Mouse (Mus musculus) embryonic facial prominence, embryonic 13.5 days (tissue): ENCODE measurements around the gene Bbof1. TPM values are rescaled to one million over a fixed set of nuclear protein-coding genes. Genes with fewer than 3 reads are reported as not detected.

Experiments
- ATAC-seq: fragments of 200-750 bp; cut with Nextera tagmentation; 2 replicates; pipeline ENCODE4 v1.8.0; 2017; ENCODE audit warnings: low read depth; ENCODE audit not compliant: insufficient number of reproducible peaks, insufficient read depth, low FRiP score, low TSS enrichment
- H3K27ac ChIP-seq: fragments of 300-500 bp; sonication (generic); 2 replicates; pipeline ENCODE4 v1.5.1; 2015; ENCODE audit warnings: moderate library complexity, mild to moderate bottlenecking, inconsistent platforms
- H3K27me3 ChIP-seq: fragments of 300-500 bp; sonication (generic); 2 replicates; pipeline ENCODE4 v1.6.1; 2015; ENCODE audit warnings: mild to moderate bottlenecking, inconsistent platforms
- H3K36me3 ChIP-seq: fragments of 300-500 bp; sonication (generic); 2 replicates; pipeline ENCODE4 v1.6.1; 2015; ENCODE audit warnings: mild to moderate bottlenecking, inconsistent platforms
- H3K4me1 ChIP-seq: fragments of 300-500 bp; sonication (generic); 2 replicates; pipeline ENCODE4 v1.6.1; 2015; ENCODE audit warnings: inconsistent platforms
- H3K4me2 ChIP-seq: fragments of 300-500 bp; sonication (generic); 2 replicates; pipeline ENCODE4 v1.6.1; 2015; ENCODE audit warnings: moderate library complexity, mild to moderate bottlenecking, inconsistent platforms
- H3K4me3 ChIP-seq: fragments of 300-500 bp; sonication (generic); 2 replicates; pipeline ENCODE4 v1.5.1; 2015; ENCODE audit warnings: mild to moderate bottlenecking, inconsistent platforms
- H3K9ac ChIP-seq: fragments of 300-500 bp; sonication (generic); 2 replicates; pipeline ENCODE4 v1.6.1; 2015; ENCODE audit warnings: mild to moderate bottlenecking, inconsistent platforms
- H3K9me3 ChIP-seq: fragments of 300-500 bp; sonication (generic); 2 replicates; pipeline ENCODE4 v1.6.1; 2016; ENCODE audit warnings: inconsistent platforms
- WGBS: fragments of 180-500 bp; shearing (Covaris S2); methylation state at CpG from one replicate; pipeline ENCODE4 v1.1.7; 2015; ENCODE audit warnings: mixed read lengths; 5-methylcytosine and 5-hydroxymethylcytosine counted together
- polyA plus RNA-seq: library from polyadenylated mRNA; unstranded; fragments of >200 nt; fragmentation: Nextera tagmentation; extraction: Ambion mirVana; gene quantifications from 2 replicates; pipeline ENCODE4 v1.2.1, GENCODE M21; 2015

Bbof1 gene
- 2.3 and 2.6 TPM in 2 replicates for polyA plus RNA-seq

- H3K36me3 ChIP-seq, result no peaks in the 10 kb centered on the region
- H3K27ac ChIP-seq, result peak within 1 kb of the TSS; percentile 85
- peak; percentile 90 for ATAC-seq
- WGBS, result 1% methylated on average over 63 of the region's 63 CpGs
- peaks cover 11% of the 10 kb centered on the region for H3K4me1 ChIP-seq
- peak within 1 kb of the TSS; percentile 77 for H3K4me3 ChIP-seq
- peak within 1 kb of the TSS; percentile 92 for H3K4me2 ChIP-seq
- no peaks in the 10 kb centered on the region for H3K9me3 ChIP-seq
- H3K27me3 ChIP-seq, result no peaks in the 10 kb centered on the region
- H3K9ac ChIP-seq, result peak within 1 kb of the TSS; percentile 80
Measured at GRCm38 (mm10) chr12:84408819-84409507, at the start of gene Bbof1, which contains the start of gene Entpd5. Gene Bbof1 (plus strand): TSS chr12:84409071. Gene Entpd5 (minus strand): TSS chr12:84409029.

- no peaks in the 10 kb centered on the region for H3K27me3 ChIP-seq
- peaks cover 17% of the 10 kb centered on the region for H3K4me1 ChIP-seq
- H3K27ac ChIP-seq, result peak within 1 kb of the TSS; percentile 48; the same call in 1 of the 2 replicates
- H3K9me3 ChIP-seq, result no peaks in the 10 kb centered on the region
- ATAC-seq, result peak; percentile 98
- WGBS, result under 1% methylated on average over 51 of the region's 51 CpGs
- H3K4me3 ChIP-seq, result peak within 1 kb of the TSS; percentile 99
- H3K9ac ChIP-seq, result peak within 1 kb of the TSS; percentile 91
- H3K4me2 ChIP-seq, result peak within 1 kb of the TSS; percentile 81
- H3K36me3 ChIP-seq, result peaks cover 7% of the 10 kb centered on the region
Measured at GRCm38 (mm10) chr12:84361555-84362489, 47.0 kb upstream of the Bbof1 start, which contains the start of the genes Coq6 and Fam161b. Gene Coq6 (plus strand): TSS chr12:84361657. Gene Fam161b (minus strand): TSS chr12:84361833.

- peak overlapping the region; percentile 99 for H3K4me3 ChIP-seq
- WGBS, result 61% methylated on average over 2 of the region's 2 CpGs
Measured at GRCm38 (mm10) chr12:84362872-84363271, 46.0 kb upstream of the Bbof1 start.

GRCm38 (mm10) chr12:84364291-84364690 is 44.6 kb upstream of the Bbof1 start:
- no peak for ATAC-seq
- WGBS, result 84% methylated on average over 9 of the region's 9 CpGs
- no peaks in the 10 kb centered on the region for H3K27me3 ChIP-seq
- peaks cover 24% of the 10 kb centered on the region for H3K36me3 ChIP-seq
- H3K9me3 ChIP-seq, result no peaks in the 10 kb centered on the region
- no peak overlapping the region for H3K27ac ChIP-seq
- peaks cover 17% of the 10 kb centered on the region for H3K4me1 ChIP-seq
- H3K9ac ChIP-seq, result no peak overlapping the region
- no peak overlapping the region for H3K4me3 ChIP-seq
- H3K4me2 ChIP-seq, result no peak overlapping the region

More at GRCm38 (mm10) chr12:84362872-84363271, 46.0 kb upstream of the Bbof1 start:
- Histone ChIP-seq H3K4me1 (peaks cover 17% of the 10 kb centered on the region), H3K9ac (no peak overlapping the region), H3K4me2 (peak overlapping the region; percentile 81), H3K27me3 (no peaks in the 10 kb centered on the region), H3K9me3 (no peaks in the 10 kb centered on the region), H3K27ac (no peak overlapping the region), H3K36me3 (peaks cover 10% of the 10 kb centered on the region)
- no peak for ATAC-seq

- H3K4me3 ChIP-seq, result no peak overlapping the region
- H3K9ac ChIP-seq, result no peak overlapping the region
- no peaks in the 10 kb centered on the region for H3K9me3 ChIP-seq
- H3K27me3 ChIP-seq, result no peaks in the 10 kb centered on the region
- H3K4me2 ChIP-seq, result no peak overlapping the region
- H3K27ac ChIP-seq, result no peak overlapping the region
- WGBS, result 96% methylated on average over 6 of the region's 6 CpGs
- no peak for ATAC-seq
- peaks cover 32% of the 10 kb centered on the region for H3K36me3 ChIP-seq
- H3K4me1 ChIP-seq, result peaks cover 17% of the 10 kb centered on the region
Measured at GRCm38 (mm10) chr12:84365137-84365536, 43.7 kb upstream of the Bbof1 start.

- WGBS, result 67% methylated on average over 9 of the region's 9 CpGs
- Histone ChIP-seq H3K9me3 (no peaks in the 10 kb centered on the region), H3K4me2 (no peak overlapping the region), H3K4me1 (peaks cover 9% of the 10 kb centered on the region), H3K9ac (no peak overlapping the region), H3K4me3 (no peak overlapping the region), H3K27ac (no peak overlapping the region), H3K27me3 (no peaks in the 10 kb centered on the region), H3K36me3 (peaks cover 51% of the 10 kb centered on the region)
- no peak for ATAC-seq
Measured at GRCm38 (mm10) chr12:84366971-84367370, 41.9 kb upstream of the Bbof1 start.

GRCm38 (mm10) chr12:84371647-84372046 is 37.2 kb upstream of the Bbof1 start:
- no peaks in the 10 kb centered on the region for H3K4me1 ChIP-seq
- no peak overlapping the region for H3K4me2 ChIP-seq
- ATAC-seq, result no peak
- no peak overlapping the region for H3K4me3 ChIP-seq
- H3K9me3 ChIP-seq, result no peaks in the 10 kb centered on the region
- peaks cover 84% of the 10 kb centered on the region for H3K36me3 ChIP-seq
- H3K9ac ChIP-seq, result no peak overlapping the region
- WGBS, result 92% methylated on average over 5 of the region's 5 CpGs
- H3K27me3 ChIP-seq, result no peaks in the 10 kb centered on the region
- H3K27ac ChIP-seq, result no peak overlapping the region

GRCm38 (mm10) chr12:84373831-84374481 is 34.9 kb upstream of the Bbof1 start:
- H3K4me3 ChIP-seq, result no peak overlapping the region
- H3K4me1 ChIP-seq, result no peaks in the 10 kb centered on the region
- peaks cover 66% of the 10 kb centered on the region for H3K36me3 ChIP-seq
- H3K4me2 ChIP-seq, result no peak overlapping the region
- 91% methylated on average over 6 of the region's 6 CpGs for WGBS
- no peak for ATAC-seq
- H3K27ac ChIP-seq, result no peak overlapping the region
- no peak overlapping the region for H3K9ac ChIP-seq
- no peaks in the 10 kb centered on the region for H3K9me3 ChIP-seq
- no peaks in the 10 kb centered on the region for H3K27me3 ChIP-seq

GRCm38 (mm10) chr12:84382369-84382768 is 26.5 kb upstream of the Bbof1 start:
- no peaks in the 10 kb centered on the region for H3K4me1 ChIP-seq
- no peak overlapping the region for H3K9ac ChIP-seq
- ATAC-seq, result no peak
- H3K27me3 ChIP-seq, result no peaks in the 10 kb centered on the region
- H3K9me3 ChIP-seq, result no peaks in the 10 kb centered on the region
- H3K4me2 ChIP-seq, result no peak overlapping the region
- 80% methylated on average over 4 of the region's 4 CpGs for WGBS
- H3K36me3 ChIP-seq, result peaks cover 6% of the 10 kb centered on the region; the same call in 1 of the 2 replicates
- H3K4me3 ChIP-seq, result no peak overlapping the region
- H3K27ac ChIP-seq, result no peak overlapping the region

- Histone ChIP-seq H3K9me3 (no peaks in the 10 kb centered on the region), H3K36me3 (peaks cover 4% of the 10 kb centered on the region; the same call in 1 of the 2 replicates), H3K27ac (no peak overlapping the region), H3K9ac (no peak overlapping the region), H3K27me3 (no peaks in the 10 kb centered on the region), H3K4me2 (no peak overlapping the region), H3K4me1 (no peaks in the 10 kb centered on the region), H3K4me3 (no peak overlapping the region)
- ATAC-seq, result no peak
- 74% methylated on average over 5 of the region's 5 CpGs for whole genome bisulfite sequencing
Measured at GRCm38 (mm10) chr12:84384644-84385081, 24.2 kb upstream of the Bbof1 start.

- WGBS, result 90% methylated on average over 4 of the region's 4 CpGs
- Histone ChIP-seq H3K9me3 (no peaks in the 10 kb centered on the region), H3K27ac (no peak overlapping the region), H3K4me1 (no peaks in the 10 kb centered on the region), H3K9ac (no peak overlapping the region), H3K4me2 (no peak overlapping the region), H3K36me3 (peaks cover 4% of the 10 kb centered on the region; the same call in 1 of the 2 replicates), H3K27me3 (no peaks in the 10 kb centered on the region), H3K4me3 (no peak overlapping the region)
- no peak for ATAC-seq
Measured at GRCm38 (mm10) chr12:84385408-84385807, 23.5 kb upstream of the Bbof1 start.
